Mouse (Mus musculus) activated CD4-positive, CD25-positive, alpha-beta regulatory T cell, adult 4 months (primary cell): ENCODE measurements around the gene Sf3a2. TPM values are rescaled to one million over a fixed set of nuclear protein-coding genes. Genes with fewer than 3 reads are reported as not detected.
"Not testable (repeated sequence)": the region's sequence is repeated elsewhere in the genome, so short reads cannot be mapped to it uniquely, and the experiment has no call there.

Experiments
- ATAC-seq: one replicate; pipeline ENCODE4 v1.8.0; 2017
- polyA plus RNA-seq, 2 experiments: library from polyadenylated mRNA; unstranded; fragments of 100-300 nt; shearing (Covaris generic); gene quantifications; one replicate each; pipeline ENCODE4 v1.2.1; 2017

The Sf3a2 gene
- polyA plus RNA-seq, 2 experiments from 2014 or later, result 18.9 to 19.9 TPM

- ATAC-seq, result no peak
Measured at GRCm38 (mm10) chr10:80805322-80805721, 7.3 kb downstream of the Sf3a2 start.

- peak; percentile 56 for ATAC-seq
Measured at GRCm38 (mm10) chr10:80805925-80806324, 7.9 kb downstream of the Sf3a2 start.

DNA sequence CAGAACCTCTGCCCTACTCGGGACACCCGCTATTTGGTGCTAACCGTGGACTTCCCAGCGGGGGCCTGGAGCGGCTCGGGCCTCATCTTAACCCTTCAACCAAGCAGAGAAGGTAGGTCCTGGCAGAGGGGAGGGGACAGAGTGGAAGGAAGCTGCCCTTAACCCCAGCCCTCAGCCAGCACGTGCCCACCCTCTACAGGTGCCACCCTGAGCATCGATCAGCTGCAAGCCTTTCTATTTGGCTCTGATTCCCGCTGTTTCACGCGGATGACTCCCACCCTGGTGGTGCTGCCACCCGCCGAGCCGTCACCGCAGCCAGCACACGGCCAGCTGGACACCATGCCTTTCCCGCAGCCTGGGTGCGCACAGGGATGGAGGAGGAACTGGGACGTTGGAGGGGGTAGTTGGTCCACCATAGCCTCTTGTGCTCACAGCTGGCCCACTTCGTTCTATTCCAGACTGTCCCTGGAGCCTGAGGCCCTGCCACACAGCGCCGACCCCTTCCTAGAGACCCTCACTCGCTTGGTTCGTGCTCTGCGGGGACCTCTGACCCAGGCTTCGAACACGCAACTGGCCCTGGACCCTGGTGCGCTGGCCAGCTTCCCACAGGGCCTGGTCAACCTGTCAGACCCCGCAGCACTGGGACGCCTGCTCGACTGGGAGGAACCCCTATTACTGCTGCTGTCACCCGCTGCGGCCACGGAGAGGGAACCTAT is 8.5 kb downstream of the Sf3a2 start:
- ATAC-seq, result no peak

DNA sequence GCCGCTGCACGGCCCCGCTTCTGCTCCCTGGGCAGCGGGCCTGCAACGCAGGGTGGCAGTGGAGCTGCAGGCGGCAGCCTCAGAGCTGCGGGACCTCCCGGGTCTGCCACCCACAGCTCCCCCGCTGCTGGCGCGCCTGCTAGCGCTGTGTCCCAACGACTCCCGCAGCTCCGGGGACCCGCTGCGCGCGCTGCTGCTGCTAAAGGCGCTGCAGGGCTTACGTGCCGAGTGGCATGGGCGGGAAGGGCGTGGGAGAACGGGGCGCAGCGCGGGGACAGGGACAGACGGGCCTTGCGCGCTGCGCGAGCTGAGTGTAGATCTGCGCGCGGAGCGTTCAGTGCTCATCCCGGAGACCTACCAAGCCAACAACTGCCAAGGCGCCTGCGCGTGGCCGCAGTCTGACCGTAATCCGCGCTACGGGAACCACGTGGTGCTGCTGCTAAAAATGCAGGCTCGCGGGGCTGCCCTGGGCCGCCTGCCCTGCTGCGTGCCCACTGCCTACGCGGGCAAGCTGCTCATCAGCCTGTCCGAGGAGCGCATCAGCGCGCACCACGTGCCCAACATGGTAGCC is 9.1 kb downstream of the Sf3a2 start:
- ATAC-seq, result peak; percentile 31

DNA sequence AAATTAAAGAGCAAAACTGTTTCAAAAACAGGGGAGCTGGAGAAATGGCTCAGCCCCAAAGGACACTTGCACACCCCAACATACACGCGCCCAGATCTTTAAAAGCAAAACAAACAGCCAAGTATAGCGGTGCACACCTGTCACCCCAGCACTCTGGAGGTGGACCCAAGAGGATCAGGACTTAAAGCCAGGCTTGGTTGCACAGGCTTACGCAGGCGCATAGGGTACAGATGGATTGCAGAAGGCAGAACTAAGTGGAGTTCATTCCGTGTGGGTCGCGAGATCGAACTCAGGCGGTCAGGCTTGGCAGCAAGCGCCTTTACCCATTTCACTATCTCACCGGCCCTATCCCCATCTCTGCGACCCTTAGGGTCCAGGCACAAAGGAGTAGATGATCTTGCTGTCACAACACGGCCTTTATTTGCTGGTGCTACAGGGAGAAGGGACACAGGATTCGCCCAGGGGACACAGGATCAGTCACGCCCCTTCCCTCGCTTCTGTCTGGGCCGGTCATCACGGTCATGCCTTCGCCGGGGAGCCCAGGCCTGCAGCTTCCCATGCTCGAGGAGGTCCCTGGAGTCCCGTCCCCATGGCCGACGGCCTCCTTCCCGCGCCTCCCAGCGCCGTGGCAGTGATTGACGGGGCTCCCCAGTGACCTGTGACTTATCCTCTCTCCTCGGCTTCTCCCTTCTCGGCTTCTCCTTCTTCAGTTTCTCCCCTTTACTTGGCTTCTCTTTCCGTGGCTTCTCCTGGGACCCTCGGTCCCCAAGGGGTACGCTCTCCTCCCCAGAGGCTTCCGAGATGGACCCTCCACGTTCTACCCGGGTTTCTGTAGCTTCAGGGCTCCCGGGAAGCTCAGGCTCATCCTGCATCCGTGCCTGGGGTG is 10.3 kb downstream of the Sf3a2 start:
- no peak for ATAC-seq

- ATAC-seq, result no peak
Measured at GRCm38 (mm10) chr10:80808985-80809632, 11.1 kb downstream of the Sf3a2 start.

- ATAC-seq, result no peak
Measured at GRCm38 (mm10) chr10:80810084-80810483, 12.1 kb downstream of the Sf3a2 start.

DNA sequence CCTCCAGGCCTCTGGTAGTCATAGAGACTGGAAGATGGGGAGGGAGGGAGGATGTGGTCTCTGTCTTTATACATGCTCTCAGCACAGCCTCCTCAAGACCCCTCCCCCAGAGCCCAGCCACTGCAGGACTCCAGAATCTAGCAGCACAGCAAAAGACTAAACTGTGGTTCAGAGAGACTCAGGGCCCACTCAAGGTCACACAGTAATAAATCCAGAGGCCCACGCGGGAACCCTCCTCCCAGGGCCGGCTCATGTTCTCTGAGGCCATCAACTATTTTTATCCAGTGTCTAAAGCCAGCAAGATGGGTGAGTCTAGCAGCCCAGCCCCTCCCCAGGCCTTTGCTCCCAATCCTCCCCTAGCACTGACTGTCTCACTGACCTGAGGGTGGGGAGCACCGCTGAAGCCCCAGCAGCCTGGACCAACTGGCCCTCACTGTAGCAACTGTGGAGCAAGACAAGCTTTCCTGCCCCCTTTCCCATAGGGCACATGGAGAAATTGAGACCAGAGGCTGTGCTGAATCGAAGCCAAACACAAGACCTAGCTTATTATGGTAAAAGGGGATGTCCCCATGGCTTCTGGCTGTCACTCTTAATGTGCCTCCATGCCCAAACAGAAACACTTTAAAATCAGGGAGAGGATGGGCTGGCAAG is 14.5 kb downstream of the Sf3a2 start:
- no peak for ATAC-seq

DNA sequence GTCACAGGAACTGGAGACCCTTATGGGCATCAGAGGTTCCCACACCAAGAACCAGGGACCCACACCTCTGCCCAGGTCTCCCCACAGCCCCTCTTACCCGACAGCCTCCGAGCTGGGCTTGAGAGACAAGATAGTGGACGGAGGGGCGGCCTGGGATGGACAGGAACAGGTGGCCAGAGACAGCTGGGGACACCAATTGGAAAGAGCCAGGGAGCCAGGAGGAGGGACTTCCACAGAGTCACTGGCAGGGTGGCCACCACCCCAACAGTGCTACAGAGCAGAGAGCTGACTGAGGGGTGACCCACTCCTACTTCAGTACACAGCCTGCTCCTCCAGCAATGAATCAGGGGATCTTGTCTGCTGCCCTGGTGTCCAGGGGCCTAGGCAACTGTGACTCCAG is 15.4 kb downstream of the Sf3a2 start, which contains the start of gene Jsrp1:
TSS of gene Jsrp1 (minus strand) at position 133 of the 400 bp plus-strand sequence.
- ATAC-seq, result no peak

DNA sequence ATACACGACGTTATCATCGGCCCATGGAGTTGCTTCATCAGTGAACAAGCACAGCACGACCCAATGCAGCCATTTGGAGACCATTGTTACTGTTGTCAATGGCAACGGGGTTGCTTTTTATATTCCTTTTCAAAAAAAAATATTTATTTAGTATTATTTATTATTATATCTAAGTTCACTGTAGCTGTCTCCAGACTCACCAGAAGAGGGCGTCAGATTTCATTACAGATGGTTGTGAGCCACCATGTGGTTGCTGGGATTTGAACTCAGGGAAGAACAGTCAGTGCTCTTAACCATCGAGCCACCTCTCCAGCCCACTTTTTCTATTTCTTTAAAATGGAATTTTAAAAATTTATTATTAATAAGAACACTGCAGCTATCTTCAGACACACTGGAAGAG is 16.8 kb downstream of the Sf3a2 start:
- no peak for ATAC-seq

DNA sequence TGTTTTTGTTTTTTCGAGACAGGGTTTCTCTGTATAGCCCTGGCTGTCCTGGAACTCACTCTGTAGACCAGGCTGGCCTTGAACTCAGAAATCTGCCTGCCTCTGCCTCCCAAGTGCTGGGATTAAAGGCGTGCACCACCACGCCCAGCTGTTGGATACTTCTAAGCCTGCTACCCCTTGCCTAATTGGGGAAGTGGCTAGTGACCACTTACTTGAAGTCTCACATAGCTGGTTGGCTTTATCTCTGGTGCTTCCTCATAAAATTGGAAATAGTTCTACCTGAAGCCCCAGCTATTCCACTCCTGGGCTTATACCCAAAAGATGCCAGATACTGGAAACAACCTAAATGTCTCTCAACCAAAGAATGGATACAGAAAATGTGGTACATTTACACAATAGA is 18.3 kb downstream of the Sf3a2 start:
- ATAC-seq, result not testable (repeated sequence)

GRCm38 (mm10) chr10:80817164-80817563 is 19.2 kb downstream of the Sf3a2 start:
- no peak for ATAC-seq

DNA sequence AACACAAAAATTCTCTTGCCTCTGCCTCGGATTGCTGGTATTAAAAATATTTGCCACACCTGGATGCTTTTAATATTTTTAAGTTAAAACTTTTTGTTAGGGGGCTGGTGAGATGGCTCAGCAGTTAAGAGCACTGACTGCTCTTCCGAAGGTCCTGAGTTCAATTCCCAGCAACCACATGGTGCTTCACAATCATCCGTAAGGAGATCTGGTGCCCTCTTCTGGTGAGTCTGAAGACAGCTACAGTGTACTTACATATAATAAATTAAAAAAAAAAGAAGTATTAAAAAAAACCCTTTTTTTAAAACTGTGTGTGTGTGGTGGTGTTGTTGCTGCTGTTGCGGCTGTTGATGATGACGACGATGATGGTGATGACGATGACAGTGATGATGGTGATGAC is 20.0 kb downstream of the Sf3a2 start:
- not testable (repeated sequence) for ATAC-seq

GRCm38 (mm10) chr10:80818599-80819281 is 20.7 kb downstream of the Sf3a2 start:
- no peak for ATAC-seq

- no peak for ATAC-seq
Measured at GRCm38 (mm10) chr10:80819406-80819805, 21.4 kb downstream of the Sf3a2 start.

- no peak for ATAC-seq
Measured at GRCm38 (mm10) chr10:80821991-80822390, 24.0 kb downstream of the Sf3a2 start.

- ATAC-seq, result no peak
Measured at GRCm38 (mm10) chr10:80822528-80822927, 24.5 kb downstream of the Sf3a2 start.

GRCm38 (mm10) chr10:80823316-80823715 is 25.3 kb downstream of the Sf3a2 start:
- ATAC-seq, result no peak

- no peak for ATAC-seq
Measured at GRCm38 (mm10) chr10:80823847-80824643, 26.0 kb downstream of the Sf3a2 start.

- no peak for ATAC-seq
Measured at GRCm38 (mm10) chr10:80824827-80825226, 26.8 kb downstream of the Sf3a2 start.
